Mouse (Mus musculus) heart, embryonic 11.5 days (tissue): ENCODE data around the gene Defa23. TPM values are rescaled to one million over a fixed set of nuclear protein-coding genes. Genes with fewer than 3 reads are reported as not detected.

ENCODE experiments used
- polyA plus RNA-seq: library from polyadenylated mRNA; unstranded; fragments of >200 nt; fragmentation: Nextera tagmentation; extraction: Ambion mirVana; gene quantifications from 2 replicates; pipeline ENCODE4 v1.2.1, GENCODE M21; 2014

The Defa23 gene
- polyA plus RNA-seq, 1 experiment from 2014 or later, result not detected

Other genes starting within 250 kb of the Defa23 start
- not detected in 2 replicates for gene Defb33, start 162.4 kb upstream of the Defa23 start, polyA plus RNA-seq
- gene Gm15056, start 152.4 kb upstream of the Defa23 start, polyA plus RNA-seq, result not detected in 2 replicates
- gene Gm6040, start 133.0 kb upstream of the Defa23 start, polyA plus RNA-seq, result not detected in 2 replicates
- gene AY761185, start 110.3 kb upstream of the Defa23 start, polyA plus RNA-seq, result not detected in 2 replicates
- gene Defa21, start 29.5 kb upstream of the Defa23 start, polyA plus RNA-seq, result not detected in 2 replicates
- not detected in 2 replicates for gene Defa35, start 10.0 kb downstream of the Defa23 start, polyA plus RNA-seq
- not detected in 2 replicates for gene Defa25, start 29.4 kb downstream of the Defa23 start, polyA plus RNA-seq
- gene Gm14851, start 41.0 kb downstream of the Defa23 start, polyA plus RNA-seq, result not detected in 2 replicates
- not detected in 2 replicates for gene Defa30, start 79.6 kb downstream of the Defa23 start, polyA plus RNA-seq
- gene Defa22, start 107.2 kb downstream of the Defa23 start, polyA plus RNA-seq, result not detected in 2 replicates
- not detected in 2 replicates for gene Defa31, start 136.6 kb downstream of the Defa23 start, polyA plus RNA-seq
- not detected in 2 replicates for gene Gm15293, start 146.5 kb downstream of the Defa23 start, polyA plus RNA-seq
- gene Gm15292, start 194.7 kb downstream of the Defa23 start, polyA plus RNA-seq, result not detected in 2 replicates